Mouse (Mus musculus): ENCODE results near the gene Smyd3. TPM values are rescaled to one million over a fixed set of nuclear protein-coding genes. Genes with fewer than 3 reads are reported as not detected.
A peak's percentile ranks its signal among the peaks of the same experiment; 100 is the strongest.

Gene Smyd3
- polyA plus RNA-seq, 1 experiment from 2014 or later = 11.3 TPM

- H3K9me3 ChIP-seq (ENCODE audit: control insufficient read depth) = no peaks in the 10 kb centered on the region
- no peak for TF ChIP-seq CTCF (IDR thresholded peaks at IDR 0.05; ENCODE audit: low read depth)
- no peak overlapping the region for H3K9ac ChIP-seq (ENCODE audit: low read depth, low read length)
- H3K27ac ChIP-seq (ENCODE audit: low read depth, low read length) = no peak overlapping the region
- no peaks in the 10 kb centered on the region for H3K4me1 ChIP-seq (replicated peaks; ENCODE audit: control insufficient read depth, insufficient read depth, low read length)
- 77% methylated on average over 2 of the region's 2 CpGs for WGBS
- H3K4me3 ChIP-seq (ENCODE audit: low read depth, low read length) = no peak overlapping the region
- H3K27me3 ChIP-seq (replicated peaks; ENCODE audit: control insufficient read depth, insufficient read depth, low read length) = no peaks in the 10 kb centered on the region
- H3K4me2 ChIP-seq (replicated peaks; ENCODE audit: low read depth) = no peak overlapping the region
- no peaks in the 10 kb centered on the region for H3K36me3 ChIP-seq (ENCODE audit: control insufficient read depth, insufficient read depth)
- ATAC-seq = no peak
These were observed 30.6 kb downstream of the Smyd3 start for GRCm38 (mm10) chr1:179487238-179487637.

GRCm38 (mm10) chr1:179485784-179486540 is 31.9 kb downstream of the Smyd3 start:
- ATAC-seq = peak; percentile 61
- WGBS = 20% methylated on average over 3 of the region's 3 CpGs
- no peak overlapping the region for H3K4me2 ChIP-seq (replicated peaks; ENCODE audit: low read depth)
- no peak overlapping the region for H3K9ac ChIP-seq (ENCODE audit: low read depth, low read length)
- H3K36me3 ChIP-seq (ENCODE audit: control insufficient read depth, insufficient read depth) = no peaks in the 10 kb centered on the region
- TF ChIP-seq CTCF (IDR thresholded peaks at IDR 0.05; ENCODE audit: low read depth) = no peak
- H3K9me3 ChIP-seq (ENCODE audit: control insufficient read depth) = no peaks in the 10 kb centered on the region
- H3K4me3 ChIP-seq (ENCODE audit: low read depth, low read length) = no peak overlapping the region
- 0 out of 2 replicates have a peak, but pooled peaks cover 1% of the 10 kb centered on the region for H3K4me1 ChIP-seq (replicated peaks; ENCODE audit: control insufficient read depth, insufficient read depth, low read length)
- peak overlapping the region; percentile 21; the same call in 1 of the 2 replicates for H3K27ac ChIP-seq (ENCODE audit: low read depth, low read length)
- H3K27me3 ChIP-seq (replicated peaks; ENCODE audit: control insufficient read depth, insufficient read depth, low read length) = no peaks in the 10 kb centered on the region

- Histone ChIP-seq H3K4me3 (ENCODE audit: low read depth, low read length) (no peak overlapping the region), H3K27ac (ENCODE audit: low read depth, low read length) (no peak overlapping the region), H3K4me1 (replicated peaks; ENCODE audit: control insufficient read depth, insufficient read depth, low read length) (0 out of 2 replicates have a peak, but pooled peaks cover 3% of the 10 kb centered on the region), H3K4me2 (replicated peaks; ENCODE audit: low read depth) (no peak overlapping the region), H3K9me3 (ENCODE audit: control insufficient read depth) (no peaks in the 10 kb centered on the region), H3K27me3 (replicated peaks; ENCODE audit: control insufficient read depth, insufficient read depth, low read length) (no peaks in the 10 kb centered on the region), H3K36me3 (ENCODE audit: control insufficient read depth, insufficient read depth) (no peaks in the 10 kb centered on the region), H3K9ac (ENCODE audit: low read depth, low read length) (no peak overlapping the region)
- WGBS = 50% methylated on average over 4 of the region's 4 CpGs
- ATAC-seq = no peak
- no peak for TF ChIP-seq CTCF (IDR thresholded peaks at IDR 0.05; ENCODE audit: low read depth)
These were observed 37.0 kb downstream of the Smyd3 start for GRCm38 (mm10) chr1:179480862-179481261.

- whole genome bisulfite sequencing = 58% methylated on average over 5 of the region's 5 CpGs
These were observed 40.5 kb downstream of the Smyd3 start for GRCm38 (mm10) chr1:179477157-179477902.

GRCm38 (mm10) chr1:179476461-179477156 is 41.2 kb downstream of the Smyd3 start:
- no peaks in the 10 kb centered on the region; the same call in 1 of the 2 replicates for H3K36me3 ChIP-seq (ENCODE audit: control insufficient read depth, insufficient read depth)
- peak; percentile 51 for TF ChIP-seq CTCF (IDR thresholded peaks at IDR 0.05; ENCODE audit: low read depth)
- H3K27ac ChIP-seq (ENCODE audit: low read depth, low read length) = no peak overlapping the region
- no peak for ATAC-seq
- no peaks in the 10 kb centered on the region for H3K27me3 ChIP-seq (replicated peaks; ENCODE audit: control insufficient read depth, insufficient read depth, low read length)
- no peak overlapping the region for H3K4me2 ChIP-seq (replicated peaks; ENCODE audit: low read depth)
- no peak overlapping the region for H3K9ac ChIP-seq (ENCODE audit: low read depth, low read length)
- H3K9me3 ChIP-seq (ENCODE audit: control insufficient read depth) = 0 out of 2 replicates have a peak, but pooled peaks cover 7% of the 10 kb centered on the region
- no peak overlapping the region for H3K4me3 ChIP-seq (ENCODE audit: low read depth, low read length)
- H3K4me1 ChIP-seq (replicated peaks; ENCODE audit: control insufficient read depth, insufficient read depth, low read length) = 0 out of 2 replicates have a peak, but pooled peaks cover 3% of the 10 kb centered on the region
- 63% methylated on average over 6 of the region's 6 CpGs for WGBS

More at GRCm38 (mm10) chr1:179477157-179477902, 40.5 kb downstream of the Smyd3 start:
- Histone ChIP-seq H3K9ac (ENCODE audit: low read depth, low read length) (no peak overlapping the region), H3K27me3 (replicated peaks; ENCODE audit: control insufficient read depth, insufficient read depth, low read length) (no peaks in the 10 kb centered on the region), H3K4me2 (replicated peaks; ENCODE audit: low read depth) (no peak overlapping the region), H3K9me3 (ENCODE audit: control insufficient read depth) (0 out of 2 replicates have a peak, but pooled peaks cover 7% of the 10 kb centered on the region), H3K27ac (ENCODE audit: low read depth, low read length) (no peak overlapping the region), H3K36me3 (ENCODE audit: control insufficient read depth, insufficient read depth) (no peaks in the 10 kb centered on the region; the same call in 1 of the 2 replicates), H3K4me1 (replicated peaks; ENCODE audit: control insufficient read depth, insufficient read depth, low read length) (0 out of 2 replicates have a peak, but pooled peaks cover 3% of the 10 kb centered on the region), H3K4me3 (ENCODE audit: low read depth, low read length) (no peak overlapping the region)
- peak; percentile 43; the same call in 1 of the 2 replicates for ATAC-seq
- TF ChIP-seq CTCF (IDR thresholded peaks at IDR 0.05; ENCODE audit: low read depth) = peak; percentile 91

All from intestine, postnatal 0 days (tissue).